Mouse (Mus musculus) CD4-positive, CD25-positive, alpha-beta regulatory T cell, adult 2 months (primary cell): ENCODE data around the gene Astn2.

ENCODE experiments used
- DNase-seq: peaks from one replicate; pipeline ENCODE4 v3.0.0-alpha.2; 2012; ENCODE audit warnings: low read depth, low spot score

The Astn2 gene

GRCm38 (mm10) chr4:66312733-66313132 is 91.7 kb downstream of the Astn2 start:
- no peak for DNase-seq

GRCm38 (mm10) chr4:66310315-66311020 is 93.9 kb downstream of the Astn2 start:
- no peak for DNase-seq

GRCm38 (mm10) chr4:66306377-66306776 is 98.0 kb downstream of the Astn2 start:
- DNase-seq = no peak

GRCm38 (mm10) chr4:66302686-66303310 is 101.6 kb downstream of the Astn2 start:
- DNase-seq = no peak

- DNase-seq = no peak
These were observed 119.4 kb downstream of the Astn2 start for GRCm38 (mm10) chr4:66285034-66285433.

GRCm38 (mm10) chr4:66276096-66276495 is 128.3 kb downstream of the Astn2 start:
- DNase-seq = no peak

GRCm38 (mm10) chr4:66271550-66272117 is 132.8 kb downstream of the Astn2 start:
- DNase-seq = no peak

GRCm38 (mm10) chr4:66264031-66264430 is 140.4 kb downstream of the Astn2 start:
- no peak for DNase-seq

- DNase-seq = no peak
These were observed 143.1 kb downstream of the Astn2 start for GRCm38 (mm10) chr4:66261276-66261675.

GRCm38 (mm10) chr4:66258905-66259304 is 145.5 kb downstream of the Astn2 start:
- DNase-seq = no peak

- no peak for DNase-seq
These were observed 149.5 kb downstream of the Astn2 start for GRCm38 (mm10) chr4:66254695-66255492.

GRCm38 (mm10) chr4:66248521-66248920 is 155.9 kb downstream of the Astn2 start:
- DNase-seq = no peak

- no peak for DNase-seq
These were observed 161.7 kb downstream of the Astn2 start for GRCm38 (mm10) chr4:66242683-66243082.

GRCm38 (mm10) chr4:66232799-66233198 is 171.6 kb downstream of the Astn2 start:
- DNase-seq = no peak

GRCm38 (mm10) chr4:66232350-66232749 is 172.1 kb downstream of the Astn2 start:
- DNase-seq = no peak

GRCm38 (mm10) chr4:66230735-66231134 is 173.7 kb downstream of the Astn2 start:
- DNase-seq = no peak

- no peak for DNase-seq
These were observed 181.7 kb downstream of the Astn2 start for GRCm38 (mm10) chr4:66222602-66223317.

GRCm38 (mm10) chr4:66215170-66215618 is 189.2 kb downstream of the Astn2 start:
- DNase-seq = no peak

- DNase-seq = no peak
These were observed 214.8 kb downstream of the Astn2 start for GRCm38 (mm10) chr4:66189636-66190035.

- DNase-seq = no peak
These were observed 228.4 kb downstream of the Astn2 start for GRCm38 (mm10) chr4:66175887-66176533.

- DNase-seq = no peak
These were observed 232.8 kb downstream of the Astn2 start for GRCm38 (mm10) chr4:66171583-66171982.
